Mouse (Mus musculus): ENCODE data around the gene Olfr49.

Olfr49 gene

GRCm38 (mm10) chr14:54284839-54285238, at the start of gene Olfr49:
Gene Olfr49 (minus strand): TSS chr14:54284939.
- no peak for DNase-seq

- DNase-seq: no peak
These were observed 48.9 kb upstream of the Olfr49 start for GRCm38 (mm10) chr14:54333452-54334189.

- no peak for DNase-seq
These were observed 47.7 kb upstream of the Olfr49 start for GRCm38 (mm10) chr14:54332176-54333074.

DNA sequence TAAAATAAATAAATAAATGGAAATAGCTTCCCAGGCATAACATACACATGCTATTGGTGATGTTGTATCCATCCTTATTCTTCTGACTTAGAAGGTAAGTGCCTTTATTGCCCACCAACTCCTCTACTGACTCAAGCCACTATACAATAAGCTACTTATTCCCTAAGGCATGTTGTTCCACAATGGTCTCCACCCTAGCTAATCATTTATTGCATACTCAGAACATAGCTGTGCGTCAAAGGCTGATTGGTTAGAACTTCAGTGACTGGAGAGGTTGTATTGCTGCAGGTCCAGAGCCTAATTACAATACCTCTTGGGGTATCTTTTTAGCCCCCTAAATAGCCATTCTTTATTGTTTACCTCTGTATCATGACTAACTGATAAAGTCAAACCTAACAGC, 46.4 kb upstream of the Olfr49 start:
- DNase-seq: no peak

DNA sequence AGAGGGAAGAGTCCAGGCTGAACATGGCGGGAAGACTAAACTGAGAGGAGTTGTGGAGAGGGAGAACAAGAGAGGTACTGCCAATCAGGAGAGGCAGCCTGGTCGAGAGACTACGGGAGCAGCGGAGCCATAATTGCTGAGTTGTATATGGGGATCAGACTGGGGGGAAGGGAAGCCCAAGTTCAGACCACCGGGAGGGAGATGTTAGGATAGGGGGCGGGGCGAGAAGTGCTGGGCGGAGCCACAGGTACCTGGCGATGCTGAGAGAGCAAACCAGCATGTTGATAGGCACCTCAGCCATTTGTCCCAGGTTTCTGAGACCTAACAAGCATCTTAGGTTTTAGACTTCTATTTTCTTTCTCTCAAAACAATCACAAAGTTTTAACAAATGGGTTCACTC, 44.5 kb upstream of the Olfr49 start:
- DNase-seq: no peak

GRCm38 (mm10) chr14:54328548-54328947, 43.8 kb upstream of the Olfr49 start:
- peak; percentile 16 for DNase-seq

- DNase-seq: no peak
These were observed 39.7 kb upstream of the Olfr49 start for GRCm38 (mm10) chr14:54324486-54324885.

- DNase-seq: no peak
These were observed 37.0 kb upstream of the Olfr49 start for GRCm38 (mm10) chr14:54321556-54322376.

GRCm38 (mm10) chr14:54311763-54312162, 27.0 kb upstream of the Olfr49 start:
- no peak for DNase-seq

DNA sequence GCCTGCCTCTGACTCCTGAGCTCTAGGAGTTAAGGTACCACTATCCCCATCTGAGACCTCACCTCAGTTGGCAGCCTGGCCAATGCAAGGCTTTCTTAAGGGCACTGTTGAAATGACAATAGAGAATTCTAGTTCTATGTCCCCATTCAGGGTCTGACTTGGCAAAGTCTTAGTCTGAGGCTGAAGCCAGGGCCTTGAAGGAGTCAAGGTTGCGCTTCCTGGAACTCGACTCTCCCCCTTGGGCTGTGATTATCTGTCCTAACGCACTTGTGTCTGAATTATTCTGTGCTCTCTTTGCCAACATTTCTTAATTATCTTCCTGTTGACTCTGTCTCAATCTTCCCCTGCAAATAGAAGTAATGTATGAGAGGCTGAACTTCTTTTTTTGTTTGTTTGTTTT, 15.9 kb upstream of the Olfr49 start:
- no peak for DNase-seq

- peak; percentile 4 for DNase-seq
These were observed 15.4 kb upstream of the Olfr49 start for GRCm38 (mm10) chr14:54300136-54300535.

GRCm38 (mm10) chr14:54276446-54276845, 8.3 kb downstream of the Olfr49 start:
- no peak for DNase-seq

DNA sequence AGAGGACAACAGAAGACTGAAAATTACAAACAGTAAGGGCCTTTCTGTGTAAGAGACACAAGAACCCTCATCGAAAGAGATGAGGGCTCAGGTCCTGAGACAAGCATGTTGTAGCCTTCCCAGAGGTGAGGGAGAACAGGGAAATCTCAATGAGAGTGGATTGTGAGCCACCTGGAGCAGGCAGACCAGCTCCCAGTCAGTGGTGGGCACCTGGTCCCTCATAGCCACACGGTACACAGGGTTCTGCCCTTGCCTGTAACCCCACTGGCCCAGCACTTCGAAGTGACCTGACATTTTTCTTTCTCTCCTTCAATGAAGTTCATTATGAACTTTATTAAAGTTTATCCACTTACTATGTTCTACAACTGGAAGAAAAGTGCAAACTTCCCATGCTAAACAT, 12.0 kb downstream of the Olfr49 start:
- no peak for DNase-seq

GRCm38 (mm10) chr14:54271976-54272606, 12.6 kb downstream of the Olfr49 start:
- DNase-seq: no peak

DNA sequence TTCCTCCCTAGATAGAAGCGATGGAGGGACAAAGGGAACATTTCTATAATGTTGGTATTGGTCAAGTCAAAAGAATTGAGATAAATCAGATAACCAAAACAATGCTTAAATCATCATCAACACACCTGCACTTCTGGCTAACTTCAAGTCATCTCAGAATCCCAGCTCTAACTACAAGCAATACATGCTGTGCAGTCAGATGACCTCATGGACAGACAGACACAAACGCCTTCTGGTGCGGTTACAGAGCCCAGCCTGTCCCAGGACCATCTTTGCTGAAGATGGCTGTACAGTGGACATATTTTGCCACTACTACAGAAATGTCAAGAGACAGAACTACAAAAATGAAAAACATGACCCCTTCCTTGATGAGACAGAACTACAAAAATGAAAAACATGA, 14.3 kb downstream of the Olfr49 start:
- no peak for DNase-seq

DNA sequence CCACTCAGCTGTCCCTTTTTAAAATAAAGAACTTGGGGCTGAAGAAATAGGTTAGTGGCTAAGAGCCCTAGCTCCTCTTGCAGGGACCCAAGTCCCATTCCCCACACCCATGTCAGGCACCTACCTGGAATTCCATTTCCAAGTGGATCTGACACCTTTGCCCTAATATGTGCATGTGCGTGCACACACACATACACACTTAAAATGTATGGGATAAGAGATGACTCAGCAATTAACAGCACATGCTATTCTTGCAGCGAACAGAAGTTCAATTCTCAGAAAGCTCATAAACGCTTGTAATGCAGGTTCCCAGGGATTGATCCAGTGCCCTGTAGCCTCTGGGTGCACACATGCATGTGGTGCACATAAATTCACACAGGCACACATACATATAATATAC, 15.2 kb downstream of the Olfr49 start:
- DNase-seq: no peak

- DNase-seq: no peak
These were observed 16.8 kb downstream of the Olfr49 start for GRCm38 (mm10) chr14:54267966-54268365.

DNA sequence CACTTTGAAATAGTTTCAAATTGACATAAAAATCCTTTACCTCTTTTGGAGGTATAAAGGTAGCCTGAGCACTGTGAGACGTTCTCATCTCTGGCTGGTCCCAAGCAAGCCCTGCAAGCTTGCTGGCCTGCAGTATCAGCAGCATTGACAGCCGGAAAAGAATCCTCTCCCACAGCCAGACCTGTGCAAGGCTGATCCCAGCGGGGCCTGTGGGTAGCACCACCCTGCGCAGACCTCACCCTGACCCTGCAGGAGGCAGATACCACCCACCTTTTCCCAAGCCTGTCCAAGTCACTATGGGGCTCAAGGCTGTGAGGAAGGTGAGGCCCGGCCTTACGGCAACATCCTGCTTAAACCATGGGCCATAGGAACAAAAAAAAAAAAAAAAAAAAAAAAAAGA, 18.8 kb downstream of the Olfr49 start:
- no peak for DNase-seq

- DNase-seq: no peak
These were observed 19.6 kb downstream of the Olfr49 start for GRCm38 (mm10) chr14:54265093-54265492.

DNA sequence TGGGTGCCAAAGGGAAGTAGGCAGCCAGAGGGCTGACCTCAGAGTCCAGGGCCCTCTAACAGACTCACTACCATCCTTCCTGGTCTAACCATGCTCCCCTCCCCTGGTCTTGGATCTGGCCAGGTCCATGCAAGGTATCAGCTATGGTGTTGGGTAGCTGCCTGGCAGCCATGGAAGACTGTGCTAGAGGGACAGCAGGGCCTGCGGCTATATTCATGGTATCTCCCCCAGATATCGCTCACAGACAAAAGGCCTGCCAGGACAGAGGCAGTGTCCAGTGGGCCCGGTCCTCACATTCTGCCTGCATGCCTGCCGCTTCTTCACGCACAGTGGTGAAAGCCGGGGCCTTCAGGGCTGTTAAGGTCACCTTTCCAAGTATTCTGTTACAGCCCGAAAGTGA, 20.5 kb downstream of the Olfr49 start:
- no peak for DNase-seq

GRCm38 (mm10) chr14:54263099-54263498, 21.6 kb downstream of the Olfr49 start:
- DNase-seq: no peak

DNA sequence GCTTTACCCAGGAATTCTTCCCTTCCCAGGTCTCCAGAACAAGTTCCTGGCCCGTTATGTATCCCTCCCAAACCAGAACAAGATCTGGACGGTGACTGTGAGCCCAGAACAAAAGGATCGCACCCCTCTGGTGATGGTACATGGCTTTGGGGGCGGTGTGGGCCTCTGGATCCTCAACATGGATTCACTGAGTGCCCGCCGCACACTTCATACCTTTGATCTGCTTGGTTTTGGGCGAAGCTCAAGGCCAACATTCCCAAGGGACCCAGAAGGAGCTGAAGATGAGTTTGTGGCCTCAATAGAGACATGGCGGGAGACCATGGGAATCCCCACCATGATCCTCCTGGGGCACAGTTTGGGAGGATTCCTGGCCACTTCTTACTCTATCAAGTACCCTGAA, 22.1 kb downstream of the Olfr49 start:
- no peak for DNase-seq

GRCm38 (mm10) chr14:54261386-54261785, 23.4 kb downstream of the Olfr49 start:
- DNase-seq: no peak
